Mouse (Mus musculus) C3H10T1/2 (cell line): ENCODE data around the gene S100a11. TPM values are rescaled to one million over a fixed set of nuclear protein-coding genes. Genes with fewer than 3 reads are reported as not detected.

Source experiments
- polyA plus RNA-seq, 2 experiments: library from polyadenylated mRNA; unstranded; fragments of >200 nt; fragmentation: generic; extraction: Trizol; gene quantifications; one replicate each; pipeline ENCODE4 v1.2.1; 2012; ENCODE audit warnings: missing spikeins in 2 of 2

Gene S100a11
- 1,000 to 10,000 TPM; 3,743 to 4,429 TPM for polyA plus RNA-seq

GRCm38 (mm10) chr3:93520330-93521193 is at the start of gene S100a11:
S100a11 (plus strand) TSS chr3:93520488.

DNA sequence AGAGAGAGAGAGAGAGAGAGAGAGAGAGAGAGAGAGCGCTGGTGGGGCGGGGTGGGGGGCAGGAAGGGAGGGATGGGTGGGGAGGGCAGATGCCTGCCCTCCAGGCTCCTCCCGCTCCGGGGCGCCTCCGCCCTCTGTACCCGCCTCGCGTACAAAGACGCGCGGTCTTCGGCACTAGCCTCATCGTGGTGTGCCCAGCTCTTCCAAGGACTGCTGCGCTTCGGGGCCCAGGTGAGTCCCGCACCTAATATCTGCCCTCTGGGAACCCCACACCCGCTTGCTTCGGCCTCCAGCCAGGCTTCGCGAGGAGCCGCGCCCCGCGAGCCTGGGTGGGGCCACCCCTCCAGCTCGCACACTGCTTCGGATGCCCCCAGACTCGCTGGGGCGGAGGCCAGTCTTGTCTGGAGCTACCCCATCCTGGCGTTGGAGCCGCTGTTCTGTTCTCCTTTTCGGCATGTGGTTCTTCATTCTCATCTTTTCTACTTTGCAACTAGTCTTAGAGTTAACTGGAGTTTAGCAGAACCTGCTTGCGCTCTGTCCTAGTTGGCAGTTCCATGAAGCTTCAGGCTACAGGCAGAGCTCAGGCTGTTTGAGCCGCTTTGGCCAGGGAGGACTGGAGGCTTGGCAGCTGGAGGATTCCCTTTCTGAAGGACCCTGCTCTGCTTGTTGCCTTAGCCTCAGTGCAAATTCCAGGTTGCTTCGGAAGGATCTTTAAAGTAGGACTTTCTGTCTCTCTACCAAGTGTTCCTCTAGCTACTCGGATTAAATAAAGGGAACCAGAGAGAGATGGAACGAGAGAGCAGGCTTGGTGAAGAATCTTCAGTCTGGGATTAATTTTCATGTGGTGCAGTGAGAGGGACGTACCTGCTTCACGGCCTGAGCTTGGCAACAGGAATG is 34.9 kb downstream of the S100a11 start, which contains the start of gene S100a10:
TSS of gene S100a10 (plus strand) at position 100 of the 897 bp plus-strand sequence.

Other genes starting within 250 kb of the S100a11 start
- gene Flg, start 247.0 kb upstream of the S100a11 start, polyA plus RNA-seq: not detected
- under 1 TPM in 1 of 2 experiments, not detected in 1; under 0.01 TPM for gene Hrnr, start 200.7 kb upstream of the S100a11 start, polyA plus RNA-seq
- gene Rptn, start 126.8 kb upstream of the S100a11 start, polyA plus RNA-seq: not detected
- not detected for gene Tchh, start 78.2 kb upstream of the S100a11 start, polyA plus RNA-seq
- not detected for gene Tchhl1, start 51.7 kb upstream of the S100a11 start, polyA plus RNA-seq
- gene S100a10, start 34.6 kb downstream of the S100a11 start, polyA plus RNA-seq: 1,000 to 10,000 TPM; 1,491 to 2,157 TPM
- gene Tdpoz2, start 132.2 kb downstream of the S100a11 start, polyA plus RNA-seq: not detected
- not detected for gene Tdpoz1, start 155.8 kb downstream of the S100a11 start, polyA plus RNA-seq
- not detected for gene Gm37596, start 172.6 kb downstream of the S100a11 start, polyA plus RNA-seq